Mouse (Mus musculus) testis, adult 2 months (tissue): Measurements from ENCODE around the gene Bricd5. TPM values are rescaled to one million over a fixed set of nuclear protein-coding genes. Genes with fewer than 3 reads are reported as not detected.

Source experiments
- H3K27ac ChIP-seq: fragments of 200-500 bp; 2 replicates; pipeline ENCODE4 v1.5.1; 2012; ENCODE audit warnings: low read depth, low read length; ENCODE audit not compliant: control insufficient read depth, insufficient read depth
- H3K27me3 ChIP-seq: fragments of 200-500 bp; 2 replicates; pipeline ENCODE4 v1.6.1; 2012; ENCODE audit warnings: mild to moderate bottlenecking, low read length, moderate library complexity; ENCODE audit not compliant: control insufficient read depth, insufficient read depth
- H3K36me3 ChIP-seq: fragments of 200-500 bp; 2 replicates; pipeline ENCODE4 v1.6.1; 2012; ENCODE audit warnings: mild to moderate bottlenecking, low read length; ENCODE audit not compliant: control insufficient read depth, insufficient read depth
- H3K4me1 ChIP-seq: fragments of 200-500 bp; 2 replicates; pipeline ENCODE4 v1.6.1; 2012; ENCODE audit warnings: low read length; ENCODE audit not compliant: control insufficient read depth, insufficient read depth
- H3K4me3 ChIP-seq: fragments of 200-500 bp; 2 replicates; pipeline ENCODE4 v1.5.1; 2012; ENCODE audit warnings: low read depth, mild to moderate bottlenecking, low read length, moderate library complexity, mixed read lengths; ENCODE audit not compliant: control insufficient read depth
- CTCF ChIP-seq: fragments of 200-500 bp; IDR thresholded peaks from 2 replicates; pipeline ENCODE4 v1.5.1; 2012; ENCODE audit warnings: low read depth, mild to moderate bottlenecking, inconsistent platforms, low read length, moderate library complexity; ENCODE audit not compliant: control insufficient read depth, insufficient read depth, insufficient replicate concordance
- POLR2A ChIP-seq: fragments of 200-500 bp; IDR thresholded peaks from 2 replicates; pipeline ENCODE4 v1.6.1; 2012; ENCODE audit warnings: low read depth, mild to moderate bottlenecking, inconsistent platforms, low read length, moderate library complexity; ENCODE audit not compliant: control insufficient read depth
- polyA plus RNA-seq: library from polyadenylated mRNA; depleted of rRNA; stranded (reverse); fragments of >200 nt; gene quantifications from 2 replicates; pipeline ENCODE4 v1.2.3, GENCODE M21; 2012; rRNA removed

Gene Bricd5
- polyA plus RNA-seq, 1 experiment, result 7.9 TPM

DNA sequence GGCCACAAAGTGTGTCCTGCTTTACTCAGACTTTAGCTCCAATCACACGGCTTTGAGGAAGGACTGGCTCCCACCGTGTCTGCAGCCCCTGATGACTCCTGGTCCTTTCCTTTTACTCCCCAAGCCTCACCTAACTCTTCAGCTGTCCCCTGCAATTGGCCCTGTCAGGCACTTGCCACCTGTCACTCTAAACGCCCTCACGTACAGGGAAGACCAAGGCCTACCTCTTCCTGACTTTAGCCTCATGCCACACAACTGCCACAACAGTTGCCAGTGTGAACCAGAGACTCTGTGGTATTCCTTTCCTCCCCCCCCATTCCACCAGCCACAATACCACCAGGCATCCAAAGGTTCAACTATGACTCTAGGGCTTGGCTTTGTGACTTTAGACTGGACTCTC is 46.8 kb downstream of the Bricd5 start:
- peaks cover 1% of the 10 kb centered on the region; the same call in 1 of the 2 replicates for H3K36me3 ChIP-seq
- H3K27ac ChIP-seq, result no peak overlapping the region
- no peaks in the 10 kb centered on the region for H3K4me1 ChIP-seq
- H3K4me3 ChIP-seq, result no peak overlapping the region
- TF ChIP-seq CTCF (no peak), POLR2A (no peak)
- no peaks in the 10 kb centered on the region for H3K27me3 ChIP-seq

DNA sequence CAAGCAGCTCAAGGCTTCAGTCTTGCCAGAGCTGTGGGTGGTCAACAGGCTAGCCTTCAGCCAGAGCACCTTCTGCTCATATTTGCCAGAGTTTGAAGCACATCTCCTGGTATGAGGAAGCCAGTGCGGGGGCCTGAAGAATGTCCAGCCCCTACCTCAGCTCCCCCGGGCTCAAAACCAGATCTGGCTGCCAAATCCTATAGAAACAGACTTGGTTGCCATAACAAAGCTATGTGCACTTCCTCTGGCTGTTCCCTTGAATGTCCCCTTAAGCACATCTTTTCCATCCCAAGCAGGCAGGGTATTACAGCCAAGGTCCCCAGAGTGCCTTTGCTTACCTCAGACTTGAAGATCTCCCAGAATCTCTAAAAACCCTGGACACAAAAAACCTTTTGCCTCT is 51.0 kb downstream of the Bricd5 start:
- Histone ChIP-seq H3K4me1 (peaks cover 4% of the 10 kb centered on the region), H3K27ac (no peak overlapping the region), H3K36me3 (no peaks in the 10 kb centered on the region), H3K27me3 (no peaks in the 10 kb centered on the region), H3K4me3 (no peak overlapping the region)
- TF ChIP-seq POLR2A (no peak), CTCF (no peak)

Other genes with a start within 250 kb of the Bricd5 start
- gene Ccnf, start 222.4 kb upstream of the Bricd5 start, polyA plus RNA-seq, result 10.7 and 13.3 TPM in 2 replicates
- gene Abca17, start 122.8 kb upstream of the Bricd5 start, polyA plus RNA-seq, result 19.5 and 21.1 TPM in 2 replicates
- gene Abca3, start 121.9 kb upstream of the Bricd5 start, polyA plus RNA-seq, result 5.1 and 7.9 TPM in 2 replicates
- 65.0 and 68.5 TPM in 2 replicates for gene Rnps1, start 59.3 kb upstream of the Bricd5 start, polyA plus RNA-seq
- 8.9 and 9.0 TPM in 2 replicates for gene Eci1, start 47.2 kb upstream of the Bricd5 start, polyA plus RNA-seq
- gene Dnase1l2, start 30.8 kb upstream of the Bricd5 start, polyA plus RNA-seq, result 6.4 and 9.3 TPM in 2 replicates
- 61.5 and 69.3 TPM in 2 replicates for gene E4f1, start 3.6 kb upstream of the Bricd5 start, polyA plus RNA-seq
- 597 and 738 TPM in 2 replicates for gene Pgp, start 3.5 kb upstream of the Bricd5 start, polyA plus RNA-seq
- gene Mlst8, start 5.2 kb downstream of the Bricd5 start, polyA plus RNA-seq, result 13.9 and 16.5 TPM in 2 replicates
- gene Caskin1, start 14.7 kb downstream of the Bricd5 start, polyA plus RNA-seq, result 20.6 and 23.9 TPM in 2 replicates
- 64.4 and 69.4 TPM in 2 replicates for gene Traf7, start 54.1 kb downstream of the Bricd5 start, polyA plus RNA-seq
- gene Rab26, start 60.3 kb downstream of the Bricd5 start, polyA plus RNA-seq, result 0.82 and 1.1 TPM in 2 replicates
- 31.6 and 35.0 TPM in 2 replicates for gene Pkd1, start 76.0 kb downstream of the Bricd5 start, polyA plus RNA-seq
- gene Tsc2, start 158.7 kb downstream of the Bricd5 start, polyA plus RNA-seq, result 37.8 and 41.6 TPM in 2 replicates
- gene Nthl1, start 158.8 kb downstream of the Bricd5 start, polyA plus RNA-seq, result 3.2 and 3.7 TPM in 2 replicates
- gene Slc9a3r2, start 176.4 kb downstream of the Bricd5 start, polyA plus RNA-seq, result 3.3 and 3.9 TPM in 2 replicates
- 0.19 TPM in 1 of 2 replicates, not detected in the other for gene Npw, start 184.6 kb downstream of the Bricd5 start, polyA plus RNA-seq
- gene Zfp598, start 195.8 kb downstream of the Bricd5 start, polyA plus RNA-seq, result 45.4 and 50.0 TPM in 2 replicates
- 0.20 and 0.30 TPM in 2 replicates for gene Syngr3, start 216.1 kb downstream of the Bricd5 start, polyA plus RNA-seq
- gene Gfer, start 222.3 kb downstream of the Bricd5 start, polyA plus RNA-seq, result 144 and 150 TPM in 2 replicates
- gene Noxo1, start 222.3 kb downstream of the Bricd5 start, polyA plus RNA-seq, result 62.1 and 63.2 TPM in 2 replicates
- 85.4 and 89.5 TPM in 2 replicates for gene Tbl3, start 233.8 kb downstream of the Bricd5 start, polyA plus RNA-seq
- gene Rnf151, start 244.2 kb downstream of the Bricd5 start, polyA plus RNA-seq, result 1,124 and 1,208 TPM in 2 replicates
- 515 and 558 TPM in 2 replicates for gene Rps2, start 244.2 kb downstream of the Bricd5 start, polyA plus RNA-seq